9 mouse cellular contexts compared by ENCODE assay signal in genomic region chr5:122894007-122894637, GRCm38 (mm10). TPM values are rescaled to one million over a fixed set of nuclear protein-coding genes. Genes with fewer than 3 reads are reported as not detected.
DNase-seq lines count a peak whose midpoint lies in the region.
"Had no signal": no experiment of that assay in that cellular context is flagged by ENCODE, and none has a peak within 500 bp of the region (broad histone marks: within the 10 kb centered on the region; RNA-seq: fewer than 3 reads in every experiment).

No protein-coding gene starts in this region.

- intact Hi-C loops in heart, postnatal 25 days (cut with DNase I) = no loop called here

- H3K27ac ChIP-seq in embryonic facial prominence, embryonic 10.5 days (replicated peaks) = no peak overlapping the region
- H3K27ac ChIP-seq: stomach, embryonic 15.5 days had no signal

- no peaks in the 10 kb centered on the region for H3K9me3 ChIP-seq in embryonic facial prominence, embryonic 10.5 days
- H3K9me3 ChIP-seq: stomach, embryonic 15.5 days had no signal

- no peaks in the 10 kb centered on the region for H3K27me3 ChIP-seq in embryonic facial prominence, embryonic 10.5 days (replicated peaks; ENCODE audit: low read depth, poor library complexity, severe bottlenecking)
- H3K27me3 ChIP-seq: stomach, embryonic 15.5 days had no signal

- peaks cover 33% of the 10 kb centered on the region for H3K36me3 ChIP-seq in embryonic facial prominence, embryonic 10.5 days (replicated peaks)
- H3K36me3 ChIP-seq: stomach, embryonic 15.5 days had no signal

- WGBS in embryonic facial prominence, embryonic 10.5 days = 90% methylated on average over 5 of the region's 5 CpGs

- peak; percentile 82 for DNase-seq in heart, adult 11 months
- DNase-seq in heart, postnatal 25 days (ENCODE audit: low spot score) = no peak
- DNase-seq in A20 (ENCODE audit: low read depth, low spot score) (peak; percentile 80), ZHBTc4 (ENCODE audit: low read depth, low spot score) (peak; percentile 79)
- peak; percentile 63 for DNase-seq in embryonic facial prominence, embryonic 10.5 days (ENCODE audit: low spot score)
- peak; percentile 48 to 67 for DNase-seq in left cerebral cortex, adult 18-20 months (ENCODE audit: low spot score in 2 of 2)
- peak; percentile 55 to 79 for DNase-seq in natural killer cell, adult 2 months (ENCODE audit: low spot score in 2 of 2)
- DNase-seq in thymus, postnatal 14 days = peak; percentile 83

- H3K4me1 ChIP-seq in embryonic facial prominence, embryonic 10.5 days = peaks cover 29% of the 10 kb centered on the region

- H3K4me3 ChIP-seq in embryonic facial prominence, embryonic 10.5 days = no peak overlapping the region
- H3K4me3 ChIP-seq: stomach, embryonic 15.5 days had no signal

RNA-seq across cellular contexts. Expression of gene Rnf34, which starts 44.3 kb away (rescaled TPM):
- 10 to 100 TPM; 24.0 to 28.2 TPM for total RNA-seq in heart, postnatal 25 days (2021)
- 48.5 and 48.7 TPM in 2 replicates for polyA plus RNA-seq in embryonic facial prominence, embryonic 10.5 days (2016; fragmentation: Nextera tagmentation; extraction: Ambion mirVana)
- 10 to 100 TPM; 51.9 to 53.3 TPM for total RNA-seq in left cerebral cortex, adult 18-20 months (2021)
